Mouse (Mus musculus) kidney, postnatal 0 days (tissue): ENCODE measurements around the gene Neb. TPM values are rescaled to one million over a fixed set of nuclear protein-coding genes. Genes with fewer than 3 reads are reported as not detected.

Experiments
- ATAC-seq: fragments of 200-750 bp; cut with Nextera tagmentation; replicated peaks from 2 replicates; pipeline ENCODE4 v1.8.0; 2017; ENCODE audit warnings: low read depth, moderate number of reproducible peaks, moderate TSS enrichment, moderate library complexity; ENCODE audit not compliant: low FRiP score
- DNase-seq: peaks from one replicate; pipeline ENCODE4 v3.0.0-alpha.2; 2016; ENCODE audit warnings: low spot score
- H3K27ac ChIP-seq: fragments of 300-500 bp; sonication (generic); 2 replicates; pipeline ENCODE4 v1.5.1; 2014; ENCODE audit warnings: mild to moderate bottlenecking
- H3K27me3 ChIP-seq: fragments of 300-500 bp; sonication (generic); 2 replicates; pipeline ENCODE4 v1.6.1; 2014; ENCODE audit warnings: low read length, mixed read lengths; ENCODE audit not compliant: insufficient read depth
- H3K36me3 ChIP-seq: fragments of 300-500 bp; sonication (generic); 2 replicates; pipeline ENCODE4 v1.6.1; 2014; ENCODE audit warnings: low read length, mixed read lengths; ENCODE audit not compliant: insufficient read depth
- H3K4me1 ChIP-seq: fragments of 300-500 bp; sonication (generic); replicated peaks from 2 replicates; pipeline ENCODE4 v1.6.1; 2014; ENCODE audit warnings: antibody characterized with exemption, low read length, mixed read lengths; ENCODE audit not compliant: insufficient read depth
- H3K4me2 ChIP-seq: fragments of 300-500 bp; sonication (generic); 2 replicates; pipeline ENCODE4 v1.6.1; 2014; ENCODE audit warnings: mild to moderate bottlenecking, low read length, moderate library complexity, mixed read lengths
- H3K4me3 ChIP-seq: fragments of 300-500 bp; sonication (generic); replicated peaks from 2 replicates; pipeline ENCODE4 v1.5.1; 2014; ENCODE audit warnings: low read depth, low read length
- H3K9ac ChIP-seq: fragments of 300-500 bp; sonication (generic); 2 replicates; pipeline ENCODE4 v1.6.1; 2014; ENCODE audit warnings: low read depth, low read length
- H3K9me3 ChIP-seq: fragments of 300-500 bp; sonication (generic); replicated peaks from 2 replicates; pipeline ENCODE4 v1.6.1; 2016; ENCODE audit warnings: low read length, inconsistent platforms, mixed read lengths
- CTCF ChIP-seq: IDR thresholded peaks from 2 replicates; pipeline ENCODE4 v1.5.1; 2016; ENCODE audit warnings: antibody characterized with exemption, low read depth, mild to moderate bottlenecking, moderate library complexity
- WGBS: fragments of 180-500 bp; shearing (Covaris S2); extraction: QIAGEN DNeasy Blood & Tissue Kit; methylation state at CpG from one replicate; pipeline ENCODE4 v1.1.7; 2014; 5-methylcytosine and 5-hydroxymethylcytosine counted together
- polyA plus RNA-seq: library from polyadenylated mRNA; unstranded; fragments of >200 nt; fragmentation: Nextera tagmentation; extraction: Ambion mirVana; gene quantifications from 2 replicates; pipeline ENCODE4 v1.2.1, GENCODE M21; 2015

Gene Neb
- polyA plus RNA-seq, 1 experiment from 2014 or later: 0.75 TPM

DNA sequence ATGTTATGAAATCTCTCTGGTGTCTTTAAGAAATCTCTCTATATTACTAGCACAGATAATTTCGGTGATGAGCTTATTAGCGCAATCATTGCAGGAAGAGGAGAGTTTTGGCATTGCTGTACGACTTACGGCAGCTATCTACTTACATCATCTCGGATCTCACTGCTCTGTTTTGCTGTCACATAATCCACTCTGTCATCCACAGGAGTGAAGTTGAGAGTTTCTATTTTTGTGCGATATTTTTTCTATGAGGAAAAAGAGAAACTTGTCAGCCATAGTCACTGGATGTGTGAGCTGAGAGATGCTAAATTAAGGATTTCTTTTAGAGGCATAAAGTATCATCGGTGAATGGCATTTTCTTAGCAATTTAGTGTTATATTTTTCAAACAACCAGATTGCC is 167.6 kb downstream of the Neb start:
- H3K36me3 ChIP-seq: no peaks in the 10 kb centered on the region
- H3K4me1 ChIP-seq: no peaks in the 10 kb centered on the region
- no peaks in the 10 kb centered on the region for H3K9me3 ChIP-seq
- WGBS: 84% methylated on average over 7 of the region's 7 CpGs
- TF ChIP-seq CTCF: no peak
- H3K27me3 ChIP-seq: no peaks in the 10 kb centered on the region
- no peak overlapping the region for H3K4me2 ChIP-seq
- ATAC-seq (no peak), DNase-seq (no peak)
- H3K4me3 ChIP-seq: no peak overlapping the region
- no peak overlapping the region for H3K9ac ChIP-seq
- no peak overlapping the region for H3K27ac ChIP-seq

DNA sequence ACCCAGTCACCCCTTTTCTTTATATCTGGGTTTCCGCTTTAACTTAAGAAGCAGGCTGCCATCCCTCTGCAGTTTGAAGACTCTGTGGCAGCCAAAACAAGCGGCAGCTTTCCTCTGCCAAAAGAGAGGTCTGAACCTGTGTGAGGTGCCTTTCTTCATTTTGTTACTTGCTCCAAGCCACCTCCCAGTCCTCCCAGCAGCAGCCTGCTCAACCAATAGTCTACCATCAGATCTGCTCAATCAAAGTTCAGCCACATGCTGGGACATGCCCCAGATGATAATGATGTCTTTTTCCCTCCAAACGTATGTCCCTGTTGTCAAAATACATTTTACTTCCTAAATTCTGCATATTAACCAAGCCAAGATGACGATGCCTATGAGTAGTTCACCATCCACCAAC is 173.3 kb downstream of the Neb start:
- Histone ChIP-seq H3K9ac (no peak overlapping the region), H3K4me1 (no peaks in the 10 kb centered on the region), H3K4me3 (no peak overlapping the region), H3K36me3 (no peaks in the 10 kb centered on the region), H3K27ac (no peak overlapping the region), H3K4me2 (no peak overlapping the region), H3K27me3 (no peaks in the 10 kb centered on the region), H3K9me3 (no peaks in the 10 kb centered on the region)
- no peak for TF ChIP-seq CTCF
- no peak for ATAC-seq
- 88% methylated on average over 4 of the region's 4 CpGs for WGBS
- no peak for DNase-seq

- 94% methylated on average over 6 of the region's 6 CpGs for WGBS
- ATAC-seq: no peak
Observed at GRCm38 (mm10) chr2:52193629-52194028, 184.6 kb downstream of the Neb start.

GRCm38 (mm10) chr2:52179678-52180077 is 198.6 kb downstream of the Neb start:
- TF ChIP-seq CTCF: no peak
- no peaks in the 10 kb centered on the region for H3K4me1 ChIP-seq
- no peak for ATAC-seq
- no peak overlapping the region for H3K9ac ChIP-seq
- H3K9me3 ChIP-seq: no peaks in the 10 kb centered on the region
- no peak overlapping the region for H3K27ac ChIP-seq
- no peak overlapping the region for H3K4me3 ChIP-seq
- H3K4me2 ChIP-seq: no peak overlapping the region
- H3K27me3 ChIP-seq: no peaks in the 10 kb centered on the region
- no peaks in the 10 kb centered on the region for H3K36me3 ChIP-seq
- 52% methylated on average over 1 of the region's 1 CpGs for WGBS
- DNase-seq: peak; percentile 55

More at GRCm38 (mm10) chr2:52193629-52194028, 184.6 kb downstream of the Neb start:
- Histone ChIP-seq H3K27me3 (no peaks in the 10 kb centered on the region), H3K9ac (no peak overlapping the region), H3K4me1 (no peaks in the 10 kb centered on the region), H3K36me3 (no peaks in the 10 kb centered on the region), H3K27ac (no peak overlapping the region), H3K4me3 (no peak overlapping the region), H3K9me3 (no peaks in the 10 kb centered on the region), H3K4me2 (no peak overlapping the region)
- no peak for DNase-seq
- TF ChIP-seq CTCF: no peak

- 75% methylated on average over 9 of the region's 9 CpGs for WGBS
- DNase-seq (no peak), ATAC-seq (no peak)
- no peaks in the 10 kb centered on the region for H3K9me3 ChIP-seq
- TF ChIP-seq CTCF: no peak
- no peak overlapping the region for H3K4me2 ChIP-seq
- H3K9ac ChIP-seq: no peak overlapping the region
- H3K27ac ChIP-seq: no peak overlapping the region
- H3K4me1 ChIP-seq: no peaks in the 10 kb centered on the region
- H3K36me3 ChIP-seq: no peaks in the 10 kb centered on the region
- H3K4me3 ChIP-seq: no peak overlapping the region
- H3K27me3 ChIP-seq: no peaks in the 10 kb centered on the region
Observed at GRCm38 (mm10) chr2:52177726-52178125, 200.5 kb downstream of the Neb start.

- no peaks in the 10 kb centered on the region for H3K4me1 ChIP-seq
- no peaks in the 10 kb centered on the region for H3K36me3 ChIP-seq
- no peak overlapping the region for H3K4me2 ChIP-seq
- WGBS: 94% methylated on average over 7 of the region's 7 CpGs
- ATAC-seq: no peak
- no peak overlapping the region for H3K27ac ChIP-seq
- no peaks in the 10 kb centered on the region for H3K9me3 ChIP-seq
- H3K27me3 ChIP-seq: no peaks in the 10 kb centered on the region
- no peak overlapping the region for H3K9ac ChIP-seq
- no peak overlapping the region for H3K4me3 ChIP-seq
- TF ChIP-seq CTCF: no peak
- DNase-seq: no peak
Observed at GRCm38 (mm10) chr2:52177184-52177583, 201.1 kb downstream of the Neb start.

- WGBS: 62% methylated on average over 8 of the region's 8 CpGs
- H3K27me3 ChIP-seq: no peaks in the 10 kb centered on the region
Observed at GRCm38 (mm10) chr2:52176537-52176936, 201.7 kb downstream of the Neb start.

More at GRCm38 (mm10) chr2:52176537-52176936, 201.7 kb downstream of the Neb start:
- TF ChIP-seq CTCF: no peak
- no peak overlapping the region for H3K4me2 ChIP-seq
- no peak overlapping the region for H3K4me3 ChIP-seq
- ATAC-seq (no peak), DNase-seq (no peak)
- H3K9me3 ChIP-seq: no peaks in the 10 kb centered on the region
- no peak overlapping the region for H3K27ac ChIP-seq
- no peak overlapping the region for H3K9ac ChIP-seq
- H3K36me3 ChIP-seq: no peaks in the 10 kb centered on the region
- no peaks in the 10 kb centered on the region for H3K4me1 ChIP-seq
